ENCODE assay signal across 34 mouse cellular contexts in the genomic region with DNA sequence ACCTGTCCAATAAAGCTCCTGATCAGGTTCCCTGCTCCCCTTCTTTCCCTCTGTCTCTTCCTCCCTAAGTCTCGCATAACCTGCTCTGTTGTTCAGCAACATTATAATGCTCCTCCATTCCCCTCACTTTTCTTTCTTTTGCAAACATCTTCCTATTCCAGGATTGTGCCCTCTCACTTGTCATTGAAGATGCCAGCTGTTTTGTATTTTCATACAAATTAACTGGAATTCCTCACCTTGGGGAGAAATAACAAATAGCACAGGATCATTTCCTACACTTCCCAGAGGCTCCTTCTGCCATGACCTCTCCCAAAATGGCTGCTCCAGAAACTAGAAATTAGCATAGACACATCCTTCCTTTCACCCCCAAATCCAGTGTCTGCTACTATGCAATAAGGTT.
"Had no signal": no experiment of that assay in that cellular context is flagged by ENCODE, and none has a peak within 500 bp of the region (broad histone marks: within the 10 kb centered on the region; RNA-seq: fewer than 3 reads in every experiment).

No protein-coding gene starts in this region.

- DNase-seq: heart, postnatal 14 days; heart, postnatal 36 days; heart, postnatal 4 days; kidney, adult 11 months; kidney, adult 18-20 months; kidney, adult 2 months; kidney, adult 8-10 months; kidney, adult 9 months; kidney, postnatal 10 days; kidney, postnatal 14 days; kidney, postnatal 25 days; kidney, postnatal 36 days; kidney, postnatal 4 days; layer of hippocampus, adult 9-11 months; layer of hippocampus, postnatal 36 days had no signal

- H3K4me3 ChIP-seq: heart, embryonic 10.5 days; heart, embryonic 12.5 days; heart, embryonic 13.5 days; heart, embryonic 15.5 days; hindbrain, embryonic 10.5 days; hindbrain, embryonic 12.5 days; hindbrain, embryonic 13.5 days; hindbrain, embryonic 15.5 days; intestine, embryonic 15.5 days; kidney, embryonic 15.5 days; layer of hippocampus, adult 2 months; left cerebral cortex, adult 2 months had no signal

- H3K4me2 ChIP-seq: heart, embryonic 11.5 days; heart, embryonic 12.5 days; heart, embryonic 13.5 days; heart, embryonic 15.5 days; hindbrain, embryonic 12.5 days; hindbrain, embryonic 13.5 days; hindbrain, embryonic 14.5 days; hindbrain, embryonic 15.5 days; intestine, embryonic 15.5 days; kidney, embryonic 15.5 days had no signal

- ATAC-seq: hindbrain, embryonic 16.5 days; hindbrain, postnatal 0 days; intestine, embryonic 15.5 days; intestine, embryonic 16.5 days; intestine, postnatal 0 days had no signal

- H3K9ac ChIP-seq: heart, embryonic 12.5 days; heart, embryonic 13.5 days; heart, embryonic 15.5 days; hindbrain, embryonic 12.5 days; hindbrain, embryonic 13.5 days; hindbrain, embryonic 14.5 days; hindbrain, embryonic 15.5 days; intestine, embryonic 15.5 days; kidney, embryonic 15.5 days had no signal

- H3K36me3 ChIP-seq: heart, embryonic 10.5 days; heart, embryonic 12.5 days; heart, embryonic 13.5 days; heart, embryonic 15.5 days; hindbrain, embryonic 10.5 days; hindbrain, embryonic 12.5 days; hindbrain, embryonic 13.5 days; hindbrain, embryonic 15.5 days; intestine, embryonic 15.5 days; kidney, embryonic 15.5 days had no signal

- H3K9me3 ChIP-seq: heart, embryonic 10.5 days; heart, embryonic 12.5 days; heart, embryonic 15.5 days; hindbrain, embryonic 10.5 days; hindbrain, embryonic 12.5 days; hindbrain, embryonic 13.5 days; hindbrain, embryonic 15.5 days; intestine, embryonic 15.5 days; kidney, embryonic 15.5 days had no signal

- H3K27me3 ChIP-seq: heart, embryonic 12.5 days; heart, embryonic 13.5 days; heart, embryonic 15.5 days; hindbrain, embryonic 12.5 days; hindbrain, embryonic 13.5 days; hindbrain, embryonic 15.5 days; intestine, embryonic 15.5 days; kidney, embryonic 15.5 days had no signal

- H3K4me1 ChIP-seq: heart, embryonic 10.5 days; heart, embryonic 12.5 days; heart, embryonic 13.5 days; heart, embryonic 15.5 days; hindbrain, embryonic 10.5 days; hindbrain, embryonic 12.5 days; hindbrain, embryonic 15.5 days; intestine, embryonic 15.5 days; kidney, embryonic 15.5 days had no signal

- H3K27ac ChIP-seq: heart, embryonic 10.5 days; heart, embryonic 13.5 days; heart, embryonic 15.5 days; hindbrain, embryonic 10.5 days; hindbrain, embryonic 12.5 days; hindbrain, embryonic 13.5 days; hindbrain, embryonic 14.5 days; hindbrain, embryonic 15.5 days; hindbrain, postnatal 0 days; intestine, embryonic 15.5 days; kidney, embryonic 15.5 days; kidney, postnatal 0 days; layer of hippocampus, adult 2 months; left cerebral cortex, adult 2 months had no signal
